In genomic region chr1:149388706-149389105, GRCm38 (mm10) we compare ENCODE assay signal across 16 mouse cellular contexts.
DNase-seq lines count a peak whose midpoint lies in the region; ATAC-seq and TF ChIP-seq lines count a peak whose summit lies in the region.
"Had no signal": no experiment of that assay in that cellular context is flagged by ENCODE, and none has a peak within 500 bp of the region (broad histone marks: within the 10 kb centered on the region; RNA-seq: fewer than 3 reads in every experiment).

No protein-coding gene starts in this region.

- no peaks in the 10 kb centered on the region for H3K4me1 ChIP-seq in heart, adult 2 months (ENCODE audit: control insufficient read depth, insufficient read depth, low read length)
- H3K4me1 ChIP-seq in heart, embryonic 12.5 days (replicated peaks): no peaks in the 10 kb centered on the region
- H3K4me1 ChIP-seq in cerebellum, adult 2 months (ENCODE audit: control insufficient read depth, insufficient read depth, low read length): no peaks in the 10 kb centered on the region; the same call in 1 of the 2 replicates
- H3K4me1 ChIP-seq: hindbrain, embryonic 13.5 days; limb, embryonic 13.5 days; megakaryocyte, embryonic 14.5 days had no signal

- TF ChIP-seq EP300 in heart, adult 2 months (IDR thresholded peaks at IDR 0.05; ENCODE audit: insufficient read depth, low read depth, low read length): no peak

- ATAC-seq in heart, embryonic 12.5 days (ENCODE audit: insufficient number of reproducible peaks, low FRiP score): no peak
- ATAC-seq: liver, postnatal 0 days had no signal

- H3K4me2 ChIP-seq in heart, embryonic 12.5 days: no peak overlapping the region
- H3K4me2 ChIP-seq: hindbrain, embryonic 13.5 days; limb, embryonic 13.5 days had no signal

- H3K4me3 ChIP-seq in heart, adult 2 months: no peak overlapping the region
- no peak overlapping the region for H3K4me3 ChIP-seq in heart, embryonic 12.5 days
- no peak overlapping the region for H3K4me3 ChIP-seq in cerebellum, adult 2 months (replicated peaks; ENCODE audit: insufficient read depth, low read depth, low read length)
- H3K4me3 ChIP-seq: hindbrain, embryonic 13.5 days; limb, embryonic 13.5 days; megakaryocyte, embryonic 14.5 days had no signal

- no peak overlapping the region for H3K9ac ChIP-seq in heart, adult 2 months (ENCODE audit: low read depth, low read length)
- H3K9ac ChIP-seq in heart, embryonic 12.5 days: no peak overlapping the region
- H3K9ac ChIP-seq: hindbrain, embryonic 13.5 days; limb, embryonic 13.5 days; liver, postnatal 0 days had no signal

- intact Hi-C loops in heart, adult 2 months (cut with DNase I): no loop called here
- intact Hi-C loops in gastrocnemius, postnatal 14 days (cut with DNase I; ENCODE audit: low total_unique reads): no loop called here

- peak; percentile 31 to 69 for DNase-seq in heart, adult 2 months
- peak; percentile 95 for DNase-seq in brain, adult 2 months (ENCODE audit: low read depth, low spot score)
- DNase-seq in cerebellum, adult 2 months: peak; percentile 72 to 87
- peak; percentile 42 for DNase-seq in gastrocnemius, postnatal 14 days
- DNase-seq in testis, postnatal 14 days (ENCODE audit: low spot score): no peak
- no peak for DNase-seq in urinary bladder, adult 18-20 months (ENCODE audit: low spot score in 2 of 2)
- DNase-seq in frontal cortex, postnatal 36 days (ENCODE audit: low spot score in 2 of 2): no peak
- DNase-seq: adrenal gland, postnatal 14 days; kidney, adult 18-20 months; kidney, postnatal 4 days; layer of hippocampus, postnatal 36 days; liver, postnatal 0 days had no signal

- WGBS in heart, adult 2 months: 41% methylated on average over 3 of the region's 3 CpGs
- 60% methylated on average over 3 of the region's 3 CpGs for WGBS in heart, embryonic 12.5 days
- 9% methylated on average over 3 of the region's 3 CpGs for WGBS in cerebellum, adult 2 months

- no peak for TF ChIP-seq POLR2A in heart, adult 2 months (IDR thresholded peaks at IDR 0.05; ENCODE audit: insufficient read depth, low read depth, low read length)
- TF ChIP-seq POLR2A in cerebellum, adult 2 months (IDR thresholded peaks at IDR 0.05; ENCODE audit: borderline replicate concordance, insufficient read depth, low read length): no peak

- no peak for TF ChIP-seq CTCF in heart, adult 2 months (IDR thresholded peaks at IDR 0.05)
- no peak for TF ChIP-seq CTCF in cerebellum, adult 2 months (IDR thresholded peaks at IDR 0.05; ENCODE audit: borderline replicate concordance, insufficient read depth, low read depth, low read length)

- H3K79me2 ChIP-seq in heart, adult 2 months (replicated peaks; ENCODE audit: control insufficient read depth, insufficient read depth, low read length): no peaks in the 10 kb centered on the region

- H3K27me3 ChIP-seq in heart, adult 2 months (ENCODE audit: control insufficient read depth, insufficient read depth, low read length): no peaks in the 10 kb centered on the region
- H3K27me3 ChIP-seq in heart, embryonic 12.5 days (replicated peaks): no peaks in the 10 kb centered on the region
- H3K27me3 ChIP-seq in cerebellum, adult 2 months (ENCODE audit: control insufficient read depth, insufficient read depth, low read length): no peaks in the 10 kb centered on the region
- H3K27me3 ChIP-seq: hindbrain, embryonic 13.5 days; limb, embryonic 13.5 days; megakaryocyte, embryonic 14.5 days had no signal

- no peaks in the 10 kb centered on the region for H3K36me3 ChIP-seq in heart, adult 2 months (ENCODE audit: control insufficient read depth, insufficient read depth, low read length)
- no peaks in the 10 kb centered on the region for H3K36me3 ChIP-seq in heart, embryonic 12.5 days
- H3K36me3 ChIP-seq: hindbrain, embryonic 13.5 days; limb, embryonic 13.5 days had no signal

- H3K9me3 ChIP-seq in heart, embryonic 12.5 days (replicated peaks): no peaks in the 10 kb centered on the region
- H3K9me3 ChIP-seq: hindbrain, embryonic 13.5 days; limb, embryonic 13.5 days had no signal

- H3K27ac ChIP-seq in heart, adult 2 months: peak overlapping the region; percentile 27; the same call in 1 of the 2 replicates
- no peak overlapping the region for H3K27ac ChIP-seq in heart, embryonic 12.5 days (ENCODE audit: poor library complexity, severe bottlenecking)
- H3K27ac ChIP-seq in cerebellum, adult 2 months (ENCODE audit: insufficient read depth, low read length): no peak overlapping the region
- H3K27ac ChIP-seq: hindbrain, embryonic 13.5 days; limb, embryonic 13.5 days had no signal

Comparison
In these comparisons a context has a peak if more than half of its experiments do, and no peak if none do; other contexts are left out.
1. DNase-seq: peak in heart, adult 2 months (2 of 2), brain, adult 2 months (single experiment), cerebellum, adult 2 months (2 of 2) and gastrocnemius, postnatal 14 days (single experiment); none in testis, postnatal 14 days (single experiment), urinary bladder, adult 18-20 months (0 of 2) and frontal cortex, postnatal 36 days (0 of 2).